Mouse (Mus musculus) adrenal gland, adult 2 months (tissue): ENCODE measurements around the gene Rpl11. TPM values are rescaled to one million over a fixed set of nuclear protein-coding genes. Genes with fewer than 3 reads are reported as not detected.
"Not testable (repeated sequence)": the region's sequence is repeated elsewhere in the genome, so short reads cannot be mapped to it uniquely, and the experiment has no call there.

ENCODE experiments used
- DNase-seq: peaks from one replicate; pipeline ENCODE4 v3.0.0; 2021
- polyA plus RNA-seq: library from polyadenylated mRNA; depleted of rRNA; stranded (reverse); fragments of >200 nt; gene quantifications from 2 replicates; pipeline ENCODE4 v1.2.3, GENCODE M21; 2012
- total RNA-seq, 2 experiments: library from RNA; stranded (reverse); gene quantifications; 2 replicates each; pipeline ENCODE4 v1.2.3; 2021

Rpl11 gene
- total and polyA plus RNA-seq, 3 experiments, result 162 to 615 (median 582) TPM

GRCm38 (mm10) chr4:136070592-136070991 is 17.4 kb upstream of the Rpl11 start:
- DNase-seq, result no peak

DNA sequence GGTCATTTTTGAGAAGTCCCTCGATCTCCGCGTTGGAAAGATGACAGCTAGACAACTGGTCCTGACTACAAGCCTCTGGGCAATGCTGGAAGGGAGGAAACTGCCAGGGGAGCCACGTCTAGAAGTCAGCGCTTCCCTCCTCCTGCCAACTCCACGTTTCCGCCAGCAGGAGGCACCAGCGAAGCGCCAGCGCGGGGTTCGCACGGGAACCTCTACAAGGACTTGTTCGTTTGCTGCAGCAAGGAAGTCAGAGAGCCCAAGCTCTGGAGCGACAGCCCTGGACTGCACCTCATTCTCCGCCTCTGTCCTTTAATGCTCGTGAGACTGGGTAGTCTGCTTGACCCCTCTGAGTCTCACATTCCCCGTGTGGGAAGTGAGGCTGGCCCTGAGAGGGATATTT is 16.7 kb upstream of the Rpl11 start:
- peak; percentile 87 for DNase-seq

GRCm38 (mm10) chr4:136069313-136069712 is 16.1 kb upstream of the Rpl11 start:
- peak; percentile 37 for DNase-seq

- no peak for DNase-seq
Observed at GRCm38 (mm10) chr4:136063143-136063542, 9.9 kb upstream of the Rpl11 start.

DNA sequence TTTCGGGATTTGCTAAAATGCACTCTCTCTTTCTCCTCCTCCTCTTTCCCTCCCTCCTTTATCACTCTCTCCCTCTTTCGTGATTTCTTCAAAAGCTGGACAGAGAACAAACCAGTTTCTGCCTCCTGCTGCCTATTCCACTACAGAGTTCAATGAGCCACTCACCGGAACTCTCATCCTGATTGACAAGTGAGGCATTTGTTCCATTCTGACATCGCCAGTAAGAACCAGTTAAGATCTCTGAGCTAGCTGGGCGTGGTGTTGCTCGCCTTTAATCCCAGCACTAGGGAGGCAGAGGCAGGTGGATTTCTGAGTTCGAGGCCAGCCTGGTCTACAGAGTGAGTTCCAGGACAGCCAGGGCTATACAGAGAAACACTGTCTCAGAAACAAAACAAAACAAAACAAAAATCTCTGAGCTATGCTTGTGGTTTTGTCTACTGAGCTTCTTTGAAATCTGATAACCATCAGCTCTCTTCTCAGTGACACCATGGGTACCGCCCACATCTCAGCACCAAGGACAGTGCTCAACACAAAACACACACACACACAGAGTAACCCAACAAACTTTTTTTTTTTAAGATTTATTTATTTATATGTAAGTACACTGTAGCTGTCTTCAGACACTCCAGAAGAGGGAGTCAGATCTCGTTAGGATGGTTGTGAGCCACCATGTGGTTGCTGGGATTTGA is 6.7 kb upstream of the Rpl11 start:
- DNase-seq, result not testable (repeated sequence)

- DNase-seq, result no peak
Observed at GRCm38 (mm10) chr4:136057916-136058315, 4.7 kb upstream of the Rpl11 start.

GRCm38 (mm10) chr4:136056030-136056429 is 2.8 kb upstream of the Rpl11 start:
- no peak for DNase-seq

DNA sequence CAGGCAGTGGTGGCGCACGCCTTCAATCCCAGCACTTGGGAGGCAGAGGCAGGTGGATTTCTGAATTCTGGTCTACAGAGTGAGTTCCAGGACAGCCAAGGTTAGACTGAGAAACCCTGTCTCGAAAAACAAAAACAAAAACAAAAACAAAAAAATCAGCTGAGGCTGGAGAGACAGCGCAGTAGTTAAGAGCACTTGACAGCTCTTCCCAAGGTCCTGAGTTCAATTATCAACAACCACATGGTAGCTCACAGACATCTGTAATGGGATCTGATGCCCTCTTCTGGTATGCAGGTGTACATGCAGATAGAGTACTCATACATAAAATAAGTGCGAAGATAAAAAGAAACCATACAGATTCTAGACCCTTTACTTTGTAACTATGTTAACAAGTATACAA is 615 bp upstream of the Rpl11 start:
- DNase-seq, result no peak

- no peak for DNase-seq
Observed at GRCm38 (mm10) chr4:136052534-136053246, 538 bp downstream of the Rpl11 start.

- DNase-seq, result no peak
Observed at GRCm38 (mm10) chr4:136052060-136052459, 1.2 kb downstream of the Rpl11 start.

DNA sequence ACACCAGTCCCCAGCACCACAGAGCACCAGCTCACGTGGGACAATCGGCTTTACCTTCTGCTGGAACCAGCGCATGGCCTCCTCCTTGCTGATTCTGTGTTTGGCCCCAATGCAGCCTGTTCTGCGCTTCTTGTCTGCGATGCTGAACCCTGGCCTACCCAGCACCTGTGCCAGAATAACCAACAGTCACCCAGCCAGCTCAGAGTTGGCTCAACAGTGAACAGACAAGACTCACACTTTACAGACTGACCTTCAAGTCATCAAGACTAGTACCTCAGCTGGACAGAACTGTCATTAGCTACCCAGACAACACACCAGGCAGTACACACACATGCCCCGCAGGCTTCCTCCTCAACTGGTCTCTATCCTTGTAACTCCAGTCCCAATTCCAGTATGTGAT is 3.0 kb downstream of the Rpl11 start:
- DNase-seq, result peak; percentile 20

DNA sequence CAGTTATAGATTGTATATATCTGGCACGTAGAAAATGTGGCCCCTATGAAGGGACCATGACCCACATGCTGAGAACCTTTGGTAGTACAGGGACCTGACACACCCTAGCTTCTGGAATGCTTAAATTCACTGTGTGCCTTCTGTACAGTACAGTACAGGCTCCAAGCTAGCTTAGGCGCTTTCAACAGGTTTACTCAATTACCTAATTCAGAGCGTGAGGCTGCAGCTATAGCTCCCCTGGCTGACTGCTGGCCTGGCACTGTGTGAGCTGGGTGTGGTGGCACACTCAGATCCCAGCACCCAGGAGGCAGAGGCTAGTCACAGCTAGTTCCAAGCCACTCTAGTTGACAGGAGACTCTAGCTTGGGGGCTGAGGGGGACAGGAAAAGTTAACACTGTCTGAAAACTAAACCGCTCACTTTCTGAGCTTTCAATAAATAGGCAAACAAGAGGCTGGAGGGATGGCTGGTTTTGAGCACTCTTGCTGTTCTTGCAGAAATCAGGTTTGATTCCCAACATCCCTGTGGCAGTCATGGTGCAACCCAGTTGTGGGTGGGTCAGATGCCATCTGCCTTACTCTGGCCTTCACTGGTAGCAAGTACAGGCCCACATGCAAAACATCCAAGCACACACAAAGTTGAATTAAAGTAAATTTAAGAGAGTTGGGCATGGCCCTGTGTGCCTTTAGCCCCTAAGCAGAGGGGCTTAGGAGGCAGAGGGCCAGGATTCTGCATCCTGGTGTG is 4.8 kb downstream of the Rpl11 start:
- DNase-seq, result no peak

- DNase-seq, result no peak
Observed at GRCm38 (mm10) chr4:136047626-136048025, 5.6 kb downstream of the Rpl11 start.

DNA sequence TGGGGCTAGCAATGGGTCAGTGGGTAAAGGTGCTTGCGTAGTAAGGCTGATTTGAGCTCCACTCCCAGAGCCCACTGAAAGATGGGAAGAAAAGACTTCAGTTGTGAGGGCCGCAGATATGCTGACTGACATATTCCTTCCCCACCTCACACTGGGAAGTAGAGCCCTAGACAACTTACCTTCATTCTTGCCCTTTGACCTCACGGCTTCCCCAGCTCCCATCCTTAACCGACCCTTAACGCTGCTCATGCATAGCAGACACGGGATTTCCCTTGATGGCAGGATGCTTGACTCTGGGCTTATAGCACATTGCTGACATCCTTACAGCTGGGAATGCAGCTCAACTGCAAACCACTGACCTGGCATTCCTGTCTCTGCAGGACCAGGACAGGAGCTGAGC is 6.3 kb downstream of the Rpl11 start:
- DNase-seq, result no peak

DNA sequence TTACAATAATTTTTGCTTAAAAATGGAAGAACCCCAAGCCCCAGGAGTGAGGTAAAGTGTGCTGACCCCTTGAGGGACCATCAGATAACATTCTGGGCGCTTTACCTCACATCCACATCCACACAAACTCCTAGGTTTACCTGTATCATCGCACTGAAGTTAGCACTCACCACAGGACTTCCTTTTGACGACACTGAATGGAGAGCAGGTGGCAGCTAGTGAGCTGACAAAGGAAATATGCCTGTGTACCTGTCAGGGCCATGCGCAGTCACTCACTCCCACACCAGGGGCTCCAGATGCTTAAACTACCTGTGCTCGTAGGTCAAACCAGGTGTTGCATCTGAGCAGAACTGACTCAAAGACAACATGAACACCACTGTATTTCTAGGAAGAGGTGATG is 8.1 kb downstream of the Rpl11 start:
- DNase-seq, result no peak

GRCm38 (mm10) chr4:136043784-136044400 is 9.3 kb downstream of the Rpl11 start:
- no peak for DNase-seq

DNA sequence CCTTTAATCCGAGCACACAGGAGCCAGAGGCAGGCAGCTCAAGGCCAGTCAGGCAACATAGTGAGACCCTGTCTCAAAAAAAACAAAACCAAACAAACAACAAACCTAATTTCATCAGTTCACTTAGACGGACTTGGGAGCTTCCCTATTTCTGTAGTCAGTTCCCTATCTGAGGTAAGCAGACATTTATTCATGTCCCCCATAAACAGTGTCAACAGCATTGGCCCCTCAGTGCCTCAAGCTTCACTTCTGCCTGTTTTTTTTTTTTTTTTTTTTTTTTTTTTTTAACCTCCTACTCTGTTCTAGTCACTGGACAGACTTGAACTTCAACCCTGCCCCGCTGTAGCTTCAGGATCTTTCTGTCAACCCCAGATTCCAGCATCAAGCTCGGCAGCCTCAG is 18.1 kb downstream of the Rpl11 start:
- no peak for DNase-seq

- DNase-seq, result no peak
Observed at GRCm38 (mm10) chr4:136033231-136033630, 20.0 kb downstream of the Rpl11 start.

DNA sequence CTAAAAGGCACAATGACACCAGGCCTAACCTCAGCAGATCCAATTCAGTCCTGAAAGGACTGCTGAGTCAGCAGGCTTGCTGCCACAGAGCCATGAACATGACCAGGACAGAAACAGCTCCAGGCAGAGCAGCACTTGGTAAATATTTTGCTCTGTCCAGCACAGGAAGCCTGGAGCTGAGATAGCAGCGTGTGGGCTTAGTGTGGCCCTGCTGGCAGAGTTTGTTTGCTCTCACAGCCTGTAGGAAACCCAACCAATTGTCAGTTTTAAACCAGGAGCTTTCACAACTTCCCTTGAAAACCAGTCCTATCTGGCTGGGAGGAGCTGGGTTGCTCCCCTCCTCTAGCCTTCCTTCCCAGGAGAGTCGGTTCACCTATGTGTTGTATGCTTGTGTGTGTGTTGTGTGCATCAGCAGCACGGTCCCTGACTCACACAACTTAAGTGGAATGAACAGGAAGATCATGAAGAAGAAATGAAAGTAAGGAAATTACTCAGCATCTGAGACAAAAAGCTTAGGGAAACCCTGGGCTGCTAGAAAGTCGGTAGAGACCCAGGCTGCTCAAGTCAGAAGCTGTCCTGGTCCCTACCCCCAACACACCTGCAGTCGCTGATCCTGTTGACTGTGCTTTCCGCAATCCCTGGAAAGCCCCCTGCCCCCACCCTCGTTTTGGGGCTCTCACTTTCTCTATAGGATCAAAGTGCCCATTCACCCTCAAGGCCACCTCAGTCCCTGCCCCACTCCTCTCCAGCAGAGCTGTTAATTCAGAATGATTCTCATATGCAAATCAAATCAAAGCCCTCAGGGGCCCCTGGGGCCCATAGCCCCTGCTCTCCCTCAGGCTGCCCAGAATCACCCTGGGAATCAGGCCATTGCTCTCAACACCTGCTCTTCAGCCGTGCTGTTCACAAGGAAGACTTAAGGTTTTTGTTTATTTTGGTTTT is 22.0 kb downstream of the Rpl11 start:
- no peak for DNase-seq

GRCm38 (mm10) chr4:136028689-136029088 is 24.5 kb downstream of the Rpl11 start:
- DNase-seq, result no peak

GRCm38 (mm10) chr4:136028132-136028564 is 25.1 kb downstream of the Rpl11 start:
- no peak for DNase-seq
